Mouse (Mus musculus) heart, postnatal 4 days (tissue): ENCODE results near the gene Vav2. TPM values are rescaled to one million over a fixed set of nuclear protein-coding genes. Genes with fewer than 3 reads are reported as not detected.

Experiments
- DNase-seq: peaks from one replicate; pipeline ENCODE4 v3.0.0; 2021
- total RNA-seq, 2 experiments: library from RNA; stranded (reverse); gene quantifications; 2 replicates each; pipeline ENCODE4 v1.2.3; 2021

The Vav2 gene
- total RNA-seq, 2 experiments from 2014 or later = 13.3 to 14.8 TPM

DNA sequence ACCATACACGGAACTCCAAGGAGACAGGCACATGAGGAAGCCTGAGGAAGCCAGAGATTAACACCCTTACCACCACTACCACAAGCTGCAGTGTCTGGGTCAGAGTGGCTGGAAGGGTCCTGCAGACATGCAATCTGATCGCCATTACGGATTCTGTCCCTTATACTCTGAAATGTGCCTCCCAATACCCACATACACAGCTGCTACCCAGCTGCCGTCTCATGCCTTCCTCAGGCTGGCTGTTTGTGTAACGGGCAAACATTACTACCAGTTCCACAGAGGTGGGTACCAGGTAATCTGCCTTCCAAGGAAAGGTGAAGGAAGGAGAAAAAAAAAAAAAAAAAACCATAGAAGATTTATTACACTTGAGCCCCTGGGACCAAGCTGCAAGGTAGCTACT lies 110.7 kb downstream of the Vav2 start:
- no peak for DNase-seq

DNA sequence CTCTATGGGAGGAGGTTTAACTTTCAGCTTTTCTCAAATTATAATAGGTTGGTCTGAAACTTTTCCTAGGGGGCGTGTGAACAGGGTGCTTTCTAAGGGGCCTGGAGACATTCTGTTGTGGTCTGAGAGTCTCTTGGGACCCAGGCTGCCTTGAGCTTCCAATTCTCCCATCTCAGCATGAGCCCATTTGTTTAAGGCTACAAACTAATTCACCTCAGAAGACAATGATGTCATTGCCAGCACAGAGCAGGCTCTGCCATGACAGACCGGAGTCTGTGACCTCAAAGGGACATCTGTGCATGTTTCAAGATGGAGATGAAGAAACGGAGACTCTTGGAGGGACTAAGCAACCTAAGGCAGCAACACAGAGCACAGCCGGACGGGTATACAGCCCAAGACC lies 112.6 kb downstream of the Vav2 start:
- DNase-seq = no peak

- DNase-seq = peak; percentile 40
Measured at GRCm38 (mm10) chr2:27312500-27312899, 114.3 kb downstream of the Vav2 start.

DNA sequence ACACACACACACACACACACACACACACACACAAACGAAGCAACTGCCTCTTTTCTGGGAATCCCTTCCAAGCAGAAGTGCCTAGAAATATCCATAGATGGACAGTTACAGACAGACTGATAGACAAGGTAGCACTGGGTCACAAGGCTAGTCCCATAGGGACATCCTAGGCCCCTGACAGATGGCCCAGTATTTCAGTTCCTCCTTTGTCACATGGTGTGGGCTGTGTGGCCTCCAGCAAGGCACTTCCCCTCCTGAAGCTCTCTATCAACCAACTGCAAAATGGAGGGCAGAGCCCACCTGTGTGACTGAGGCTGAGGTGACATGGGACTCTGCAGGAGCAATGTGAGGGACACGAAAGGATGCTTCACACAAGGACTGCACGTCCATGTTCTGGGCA lies 115.2 kb downstream of the Vav2 start:
- DNase-seq = no peak

GRCm38 (mm10) chr2:27310908-27311307 lies 115.9 kb downstream of the Vav2 start:
- DNase-seq = peak; percentile 23

DNA sequence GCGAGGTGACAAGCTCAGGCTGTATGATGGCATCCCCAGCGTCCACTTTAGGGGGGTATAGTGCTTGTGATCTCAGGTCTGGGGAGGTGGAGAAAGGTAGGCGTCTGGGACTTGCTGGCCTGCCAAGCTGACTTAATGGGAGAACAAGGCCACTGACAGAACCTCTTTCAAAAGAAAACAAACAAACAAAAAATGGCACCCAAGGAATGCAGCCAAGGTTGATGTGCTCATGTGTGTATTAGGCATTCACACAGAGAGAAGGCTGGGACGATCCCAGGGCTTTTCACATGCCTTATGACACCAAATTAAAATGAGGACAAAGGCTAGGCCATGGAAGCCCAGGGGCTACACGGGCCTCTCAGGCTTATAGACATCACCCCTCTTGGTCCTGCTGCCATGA lies 116.6 kb downstream of the Vav2 start:
- no peak for DNase-seq

GRCm38 (mm10) chr2:27306628-27307027 lies 120.2 kb downstream of the Vav2 start:
- no peak for DNase-seq

- DNase-seq = peak; percentile 75
Measured at GRCm38 (mm10) chr2:27304741-27305140, 122.1 kb downstream of the Vav2 start.

DNA sequence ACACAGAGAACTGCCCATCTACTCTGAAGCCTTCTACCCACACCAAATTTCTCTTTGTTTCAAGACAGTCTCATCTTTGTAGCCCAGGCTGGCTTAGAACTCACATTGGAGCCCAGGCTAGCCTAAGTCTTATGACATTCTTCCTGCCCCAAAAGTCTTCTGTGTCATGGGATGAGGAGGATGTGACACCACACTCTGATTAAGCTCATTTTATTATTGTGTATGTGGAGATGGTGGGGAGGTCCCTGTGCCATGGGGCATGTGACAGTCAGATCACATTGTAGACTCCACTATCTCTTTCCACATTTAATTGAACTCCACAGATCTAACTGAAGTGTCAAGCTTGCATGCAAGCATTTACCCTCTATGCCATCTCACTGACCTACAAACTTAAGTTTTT lies 122.8 kb downstream of the Vav2 start:
- DNase-seq = no peak

DNA sequence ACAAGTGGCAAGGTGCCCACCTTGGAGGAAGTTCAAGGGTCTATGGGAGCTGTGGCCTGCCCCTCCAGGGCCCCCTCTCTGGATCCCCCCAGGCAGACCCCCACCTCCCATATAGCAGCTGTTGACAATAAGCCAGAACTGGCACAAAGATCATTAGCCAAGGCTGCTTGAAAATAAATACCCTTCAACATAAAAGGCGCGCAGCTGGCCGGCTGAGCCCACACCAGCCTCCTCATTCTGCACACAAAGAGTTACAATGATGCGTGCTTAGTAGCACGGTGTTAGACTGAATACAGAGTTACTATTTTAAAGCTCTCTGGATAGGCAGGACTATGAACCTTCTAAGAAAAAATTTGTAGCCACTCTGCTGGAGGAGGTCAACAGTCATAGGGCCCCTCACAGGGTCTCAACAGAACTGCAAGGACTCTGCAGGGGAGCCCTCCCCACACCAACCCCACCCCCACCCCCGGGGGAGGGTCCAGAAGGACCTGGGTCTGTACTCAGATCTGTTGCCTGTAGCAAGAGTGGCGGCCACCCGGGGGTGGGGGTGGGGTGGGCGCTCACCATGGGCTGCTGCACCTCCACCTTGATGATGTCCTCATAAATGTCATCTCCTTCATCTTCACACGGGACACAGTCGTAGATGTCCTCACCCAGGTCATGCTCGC lies 125.3 kb downstream of the Vav2 start:
- no peak for DNase-seq

DNA sequence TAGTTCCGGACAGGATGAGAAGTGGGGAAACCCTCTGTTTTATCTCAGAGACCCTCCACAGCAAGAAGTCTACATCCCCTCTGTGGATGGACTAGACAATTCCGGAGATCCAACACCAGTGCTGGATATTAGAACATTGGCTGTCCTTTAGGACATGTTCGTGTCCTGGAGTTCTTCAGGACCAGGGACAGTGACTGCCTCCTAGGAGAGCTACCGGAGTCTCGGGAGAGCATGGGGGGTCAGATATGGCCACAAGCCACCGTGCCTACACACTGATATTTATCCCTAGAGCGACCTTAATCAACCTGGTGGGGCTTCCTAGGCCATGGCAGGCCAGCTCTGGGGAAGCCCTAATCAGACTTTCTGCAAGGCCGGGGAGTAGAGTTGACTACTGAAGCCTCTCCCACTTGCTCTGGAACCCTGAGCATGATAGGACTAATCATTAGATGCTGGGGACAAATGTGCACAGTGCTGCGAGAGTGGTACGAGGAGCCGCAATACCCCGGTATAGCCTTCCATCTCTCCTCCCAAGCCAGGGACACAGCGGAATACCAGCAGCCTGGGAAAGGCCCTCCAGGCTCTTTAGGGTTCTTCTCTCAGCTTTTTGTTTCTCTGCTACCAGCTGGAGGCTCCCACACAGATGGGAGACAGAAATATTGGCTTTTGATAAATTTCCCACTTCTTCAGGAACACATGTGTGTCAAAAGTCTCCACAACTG lies 125.9 kb downstream of the Vav2 start:
- peak; percentile 16 for DNase-seq

- DNase-seq = no peak
Measured at GRCm38 (mm10) chr2:27296656-27297406, 130.0 kb downstream of the Vav2 start.

GRCm38 (mm10) chr2:27294777-27295176 lies 132.1 kb downstream of the Vav2 start:
- no peak for DNase-seq

GRCm38 (mm10) chr2:27289019-27289418 lies 137.8 kb downstream of the Vav2 start:
- DNase-seq = peak; percentile 91

DNA sequence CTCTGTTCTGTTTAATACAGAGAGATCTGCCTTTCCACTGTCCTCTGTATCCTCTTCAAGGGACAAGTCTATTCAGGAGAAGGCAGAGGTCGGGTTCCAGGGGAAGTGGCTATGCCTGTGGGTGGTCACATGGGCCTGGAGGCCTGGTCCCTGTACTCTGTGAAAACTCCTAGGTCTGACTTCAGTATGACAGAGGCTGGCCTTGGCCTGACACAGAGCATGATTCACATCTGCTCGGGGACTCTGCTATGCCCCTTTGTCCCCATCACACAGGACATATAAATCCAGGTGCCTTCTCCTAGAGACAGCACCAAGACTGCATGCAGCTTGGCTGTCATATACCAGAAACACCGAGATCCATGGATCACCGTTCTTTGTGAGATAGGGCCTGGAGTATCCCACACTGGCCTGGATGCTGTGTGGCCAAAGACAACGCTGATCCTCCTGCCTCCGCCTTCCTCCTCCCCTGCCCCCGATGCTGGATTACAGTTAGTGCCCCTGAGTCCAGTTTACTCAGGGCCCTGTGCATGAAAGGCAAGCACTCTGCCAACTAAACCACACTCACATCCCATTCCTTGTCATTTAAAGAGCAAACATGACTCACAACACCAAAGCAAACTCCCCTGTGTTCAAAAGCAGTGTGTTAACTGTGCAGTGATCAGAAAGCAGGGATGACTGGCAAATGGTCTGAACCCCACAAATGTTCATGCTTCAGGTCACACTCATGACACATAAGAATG lies 139.7 kb downstream of the Vav2 start:
- no peak for DNase-seq

GRCm38 (mm10) chr2:27284441-27284840 lies 142.4 kb downstream of the Vav2 start:
- no peak for DNase-seq

- no peak for DNase-seq
Measured at GRCm38 (mm10) chr2:27281771-27282170, 145.1 kb downstream of the Vav2 start.

DNA sequence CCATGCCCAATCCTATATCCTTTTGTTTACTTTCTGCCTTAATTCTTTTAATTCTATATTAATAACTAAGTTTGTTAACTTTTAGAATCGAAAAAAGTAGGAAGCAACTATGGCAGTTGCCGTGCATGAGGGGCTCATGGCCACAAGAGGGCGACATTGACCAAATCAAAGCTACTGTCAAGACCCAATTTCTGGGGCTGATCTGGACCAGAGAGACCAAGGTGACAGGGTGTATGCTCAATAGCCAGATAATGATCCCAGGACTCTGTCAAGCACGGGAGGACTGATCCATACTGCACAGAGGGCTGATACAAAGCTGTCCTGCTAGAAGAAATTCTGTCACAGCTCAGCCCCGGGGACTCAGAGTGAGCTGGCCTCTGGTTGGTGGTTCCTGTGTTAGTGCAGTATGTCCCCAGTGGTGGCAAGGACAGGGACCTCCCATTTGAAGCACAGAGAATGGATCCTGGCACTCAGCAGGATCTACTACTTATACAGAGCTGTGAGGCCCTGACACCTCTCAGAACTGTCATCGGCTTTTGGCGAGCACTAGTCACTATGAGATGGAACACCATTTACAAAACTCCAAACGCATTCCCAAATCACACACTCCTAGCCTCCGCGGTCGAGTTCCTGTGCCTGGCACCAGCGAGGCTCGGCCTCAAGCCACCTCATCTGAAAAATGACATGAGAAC lies 145.8 kb downstream of the Vav2 start:
- peak; percentile 82 for DNase-seq

GRCm38 (mm10) chr2:27278859-27279258 lies 148.0 kb downstream of the Vav2 start:
- DNase-seq = no peak

GRCm38 (mm10) chr2:27268325-27268724 lies 158.5 kb downstream of the Vav2 start:
- peak; percentile 26 for DNase-seq

- DNase-seq = no peak
Measured at GRCm38 (mm10) chr2:27265819-27266218, 161.0 kb downstream of the Vav2 start.

GRCm38 (mm10) chr2:27262984-27263383 lies 163.8 kb downstream of the Vav2 start:
- DNase-seq = no peak
